In genomic region chr14:103450756-103451155, GRCm38 (mm10) we compare ENCODE assay signal across 14 mouse cellular contexts.
DNase-seq lines count a peak whose midpoint lies in the region.
"Had no signal": no experiment of that assay in that cellular context is flagged by ENCODE, and none has a peak within 500 bp of the region (broad histone marks: within the 10 kb centered on the region; RNA-seq: fewer than 3 reads in every experiment).

No protein-coding gene starts in this region.

- DNase-seq in adrenal gland, adult 2 months, result peak; percentile 65
- no peak for DNase-seq in adrenal gland, postnatal 4 days (ENCODE audit: low spot score in 2 of 2)
- DNase-seq in lung, postnatal 25 days (ENCODE audit: low spot score), result peak; percentile 6
- no peak for DNase-seq in lung, postnatal 10 days
- peak; percentile 86 for DNase-seq in fat pad, adult 2 months (ENCODE audit: extremely low read depth, low read depth, low spot score)
- no peak for DNase-seq in embryo, embryonic 10.5 days (ENCODE audit: low spot score)
- DNase-seq in thymus, postnatal 0 days (ENCODE audit: low spot score), result no peak
- DNase-seq: B cell, adult 2 months; cerebellum, adult 18-20 months; cerebellum, adult 9-11 months; cerebellum, postnatal 36 days; gastrocnemius, postnatal 10 days; heart, adult 2 months; heart, postnatal 14 days had no signal

Comparison
In these comparisons a context has a peak if more than half of its experiments do, and no peak if none do; other contexts are left out.
1. DNase-seq: peak in adrenal gland, adult 2 months (single experiment), lung, postnatal 25 days (single experiment) and fat pad, adult 2 months (single experiment); none in adrenal gland, postnatal 4 days (0 of 2), lung, postnatal 10 days (single experiment), embryo, embryonic 10.5 days (single experiment) and thymus, postnatal 0 days (single experiment).